Mouse (Mus musculus) hindbrain, embryonic 11.5 days (tissue): ENCODE results near the gene Nme4. TPM values are rescaled to one million over a fixed set of nuclear protein-coding genes. Genes with fewer than 3 reads are reported as not detected.
"Not testable (repeated sequence)": the region's sequence is repeated elsewhere in the genome, so short reads cannot be mapped to it uniquely, and the experiment has no call there.

Source experiments
- ATAC-seq: fragments of 200-750 bp; cut with Nextera tagmentation; 2 replicates; pipeline ENCODE4 v1.8.0; 2017; ENCODE audit warnings: mild to moderate bottlenecking, moderate TSS enrichment, moderate library complexity; ENCODE audit not compliant: low FRiP score
- DNase-seq: peaks from one replicate; pipeline ENCODE4 v3.0.0-alpha.2; 2015; ENCODE audit warnings: low spot score
- H3K27ac ChIP-seq: fragments of 300-500 bp; sonication (generic); 2 replicates; pipeline ENCODE4 v1.5.1; 2014; ENCODE audit warnings: mild to moderate bottlenecking, low read depth, low read length
- H3K27me3 ChIP-seq: fragments of 300-500 bp; sonication (generic); 2 replicates; pipeline ENCODE4 v1.6.1; 2014; ENCODE audit warnings: mild to moderate bottlenecking, low read length, moderate library complexity, mixed read lengths; ENCODE audit not compliant: control insufficient read depth, insufficient read depth
- H3K36me3 ChIP-seq: fragments of 300-500 bp; sonication (generic); 2 replicates; pipeline ENCODE4 v1.6.1; 2014; ENCODE audit warnings: mild to moderate bottlenecking, low read length, moderate library complexity, mixed read lengths; ENCODE audit not compliant: control insufficient read depth, insufficient read depth
- H3K4me1 ChIP-seq: fragments of 300-500 bp; sonication (generic); replicated peaks from 2 replicates; pipeline ENCODE4 v1.6.1; 2014; ENCODE audit warnings: low read length, mixed read lengths; ENCODE audit not compliant: control insufficient read depth, insufficient read depth
- H3K4me2 ChIP-seq: fragments of 300-500 bp; sonication (generic); replicated peaks from 2 replicates; pipeline ENCODE4 v1.6.1; 2014; ENCODE audit warnings: mild to moderate bottlenecking, low read depth, low read length
- H3K4me3 ChIP-seq: fragments of 300-500 bp; sonication (generic); 2 replicates; pipeline ENCODE4 v1.5.1; 2014; ENCODE audit warnings: low read depth, low read length
- H3K9ac ChIP-seq: fragments of 300-500 bp; sonication (generic); 2 replicates; pipeline ENCODE4 v1.6.1; 2014; ENCODE audit warnings: low read depth, low read length
- H3K9me3 ChIP-seq: fragments of 300-500 bp; sonication (generic); 2 replicates; pipeline ENCODE4 v1.6.1; 2016; ENCODE audit warnings: low read length; ENCODE audit not compliant: control insufficient read depth
- WGBS: fragments of 180-500 bp; shearing (Covaris S2); extraction: QIAGEN DNeasy Blood & Tissue Kit; methylation state at CpG from one replicate; pipeline ENCODE4 v1.1.7; 2014; 5-methylcytosine and 5-hydroxymethylcytosine counted together
- polyA plus RNA-seq: library from polyadenylated mRNA; unstranded; fragments of >200 nt; fragmentation: Nextera tagmentation; extraction: Ambion mirVana; gene quantifications from 2 replicates; pipeline ENCODE4 v1.2.1, GENCODE M21; 2014

The Nme4 gene
- polyA plus RNA-seq, 1 experiment from 2014 or later: 60.3 TPM

- Histone ChIP-seq H3K4me3 (no peak overlapping the region), H3K9ac (0 out of 2 replicates have a peak overlapping the region, but pooled peaks have one; percentile 15), H3K4me1 (peaks cover 5% of the 10 kb centered on the region), H3K36me3 (no peaks in the 10 kb centered on the region), H3K9me3 (no peaks in the 10 kb centered on the region), H3K27me3 (peaks cover 40% of the 10 kb centered on the region), H3K27ac (no peak overlapping the region), H3K4me2 (no peak overlapping the region)
- 3% methylated on average over 4 of the region's 4 CpGs for WGBS
- no peak for DNase-seq
- no peak for ATAC-seq
These were observed 15.6 kb upstream of the Nme4 start for GRCm38 (mm10) chr17:26111024-26111423.

GRCm38 (mm10) chr17:26110156-26110555 lies 14.8 kb upstream of the Nme4 start:
- H3K9me3 ChIP-seq: no peaks in the 10 kb centered on the region
- no peak for ATAC-seq
- H3K4me3 ChIP-seq: no peak overlapping the region

GRCm38 (mm10) chr17:26105619-26106018 lies 10.2 kb upstream of the Nme4 start:
- Histone ChIP-seq H3K27me3 (peaks cover 1% of the 10 kb centered on the region), H3K27ac (no peak overlapping the region), H3K4me1 (no peaks in the 10 kb centered on the region), H3K4me2 (no peak overlapping the region), H3K36me3 (no peaks in the 10 kb centered on the region), H3K9ac (no peak overlapping the region), H3K4me3 (no peak overlapping the region), H3K9me3 (no peaks in the 10 kb centered on the region)
- WGBS: 73% methylated on average over 3 of the region's 4 CpGs
- DNase-seq (no peak), ATAC-seq (no peak)

More at GRCm38 (mm10) chr17:26110156-26110555, 14.8 kb upstream of the Nme4 start:
- no peak overlapping the region for H3K9ac ChIP-seq
- H3K4me2 ChIP-seq: no peak overlapping the region
- H3K27ac ChIP-seq: no peak overlapping the region
- H3K4me1 ChIP-seq: peaks cover 5% of the 10 kb centered on the region
- no peaks in the 10 kb centered on the region for H3K36me3 ChIP-seq
- peaks cover 36% of the 10 kb centered on the region for H3K27me3 ChIP-seq
- no peak for DNase-seq
- WGBS: 21% methylated on average over 4 of the region's 4 CpGs

- WGBS: 33% methylated on average over 2 of the region's 4 CpGs
- Histone ChIP-seq H3K27me3 (no peaks in the 10 kb centered on the region), H3K4me3 (no peak overlapping the region), H3K4me2 (no peak overlapping the region), H3K9me3 (no peaks in the 10 kb centered on the region), H3K9ac (no peak overlapping the region), H3K4me1 (no peaks in the 10 kb centered on the region), H3K36me3 (no peaks in the 10 kb centered on the region), H3K27ac (no peak overlapping the region)
- no peak for DNase-seq
- no peak for ATAC-seq
These were observed 6.1 kb upstream of the Nme4 start for GRCm38 (mm10) chr17:26101478-26101877.

- Histone ChIP-seq H3K27ac (no peak overlapping the region), H3K4me1 (no peaks in the 10 kb centered on the region), H3K36me3 (no peaks in the 10 kb centered on the region), H3K4me3 (no peak overlapping the region), H3K4me2 (no peak overlapping the region), H3K9ac (no peak overlapping the region), H3K27me3 (no peaks in the 10 kb centered on the region), H3K9me3 (no peaks in the 10 kb centered on the region)
- no peak for ATAC-seq
- WGBS: 43% methylated on average over 2 of the region's 2 CpGs
- no peak for DNase-seq
These were observed 4.8 kb upstream of the Nme4 start for GRCm38 (mm10) chr17:26100166-26100565.

- DNase-seq, H3K9me3 ChIP-seq, H3K9ac ChIP-seq, H3K27ac ChIP-seq, H3K4me3 ChIP-seq, H3K36me3 ChIP-seq, H3K4me2 ChIP-seq, H3K4me1 ChIP-seq, H3K27me3 ChIP-seq, ATAC-seq: not testable (repeated sequence)
- 57% methylated on average over 3 of the region's 3 CpGs for WGBS
These were observed 3.9 kb upstream of the Nme4 start for GRCm38 (mm10) chr17:26099316-26099715.

- WGBS: 92% methylated on average over 7 of the region's 7 CpGs
- H3K4me2 ChIP-seq: no peak overlapping the region
- H3K4me3 ChIP-seq: no peak overlapping the region
- H3K9ac ChIP-seq: no peak overlapping the region
- DNase-seq (no peak), ATAC-seq (no peak)
- no peaks in the 10 kb centered on the region for H3K36me3 ChIP-seq
- H3K27ac ChIP-seq: no peak overlapping the region
- no peaks in the 10 kb centered on the region for H3K4me1 ChIP-seq
- no peaks in the 10 kb centered on the region for H3K9me3 ChIP-seq
- no peaks in the 10 kb centered on the region for H3K27me3 ChIP-seq
These were observed 3.1 kb upstream of the Nme4 start for GRCm38 (mm10) chr17:26098461-26098860.

- no peaks in the 10 kb centered on the region for H3K9me3 ChIP-seq
- peak overlapping the region; percentile 83 for H3K4me2 ChIP-seq
- H3K36me3 ChIP-seq: no peaks in the 10 kb centered on the region
- H3K4me1 ChIP-seq: no peaks in the 10 kb centered on the region
- H3K4me3 ChIP-seq: peak overlapping the region; percentile 59
- 30% methylated on average over 9 of the region's 9 CpGs for WGBS
- no peak for DNase-seq
- peak overlapping the region; percentile 51 for H3K27ac ChIP-seq
- peak overlapping the region; percentile 84 for H3K9ac ChIP-seq
- no peaks in the 10 kb centered on the region for H3K27me3 ChIP-seq
- no peak; the same call in 1 of the 2 replicates for ATAC-seq
These were observed 781 bp downstream of the Nme4 start for GRCm38 (mm10) chr17:26094531-26095110.

- H3K4me1 ChIP-seq: no peaks in the 10 kb centered on the region
- H3K4me2 ChIP-seq: peak within 1 kb of the TSS; percentile 88
- peak within 1 kb of the TSS; percentile 75 for H3K9ac ChIP-seq
- peak within 1 kb of the TSS; percentile 55 for H3K4me3 ChIP-seq
- 2% methylated on average over 32 of the region's 32 CpGs for WGBS
- H3K27me3 ChIP-seq: no peaks in the 10 kb centered on the region
- peak; percentile 94 for DNase-seq
- peak; percentile 82 for ATAC-seq
- H3K36me3 ChIP-seq: no peaks in the 10 kb centered on the region
- H3K27ac ChIP-seq: peak within 1 kb of the TSS; percentile 47
- H3K9me3 ChIP-seq: no peaks in the 10 kb centered on the region
These were observed 5.3 kb downstream of the Nme4 start, which contains the start of gene Decr2 for GRCm38 (mm10) chr17:26089905-26090632. Gene Decr2, minus strand, starts transcription at chr17:26090337.
